Mouse (Mus musculus) left cerebral cortex, postnatal 25 days (tissue): ENCODE results near the gene Mrpl42. TPM values are rescaled to one million over a fixed set of nuclear protein-coding genes. Genes with fewer than 3 reads are reported as not detected.

Source experiments
- DNase-seq, 2 experiments: peaks; one replicate each; pipeline ENCODE4 v3.0.0; 2022; ENCODE audit warnings: low spot score in 2 of 2, mixed read lengths in 1 of 2
- intact Hi-C: fragments of 180-260 bp; cut with DNase I; formaldehyde crosslinking; loops from one replicate; pipeline ENCODE4 v1.15.1; 2025
- total RNA-seq, 2 experiments: library from RNA; stranded (reverse); gene quantifications; 2 replicates each; pipeline ENCODE4 v1.2.3; 2021

The Mrpl42 gene
- total RNA-seq, 2 experiments from 2014 or later = 67.1 to 72.1 TPM

DNA sequence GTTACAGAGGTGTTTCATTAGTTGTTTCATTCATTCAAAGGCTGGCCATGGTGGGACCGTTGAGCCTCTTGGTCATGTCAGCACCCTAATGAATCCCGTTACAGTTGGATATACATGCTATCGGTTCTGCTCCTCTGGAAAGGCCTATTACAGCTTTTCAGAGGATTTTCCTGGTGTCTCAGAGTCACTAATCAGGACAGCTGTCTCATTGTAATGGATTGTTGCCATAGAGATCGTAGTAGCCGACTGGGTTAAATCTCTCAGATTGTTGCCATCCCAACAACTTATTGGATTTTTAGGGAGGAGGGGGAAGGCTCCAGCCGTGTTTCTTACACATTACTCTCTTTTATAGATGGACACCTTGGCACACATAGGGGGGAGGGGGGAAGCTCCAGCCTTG lies 37.2 kb downstream of the Mrpl42 start:
- no peak for DNase-seq
- intact Hi-C loops = no loop called here

DNA sequence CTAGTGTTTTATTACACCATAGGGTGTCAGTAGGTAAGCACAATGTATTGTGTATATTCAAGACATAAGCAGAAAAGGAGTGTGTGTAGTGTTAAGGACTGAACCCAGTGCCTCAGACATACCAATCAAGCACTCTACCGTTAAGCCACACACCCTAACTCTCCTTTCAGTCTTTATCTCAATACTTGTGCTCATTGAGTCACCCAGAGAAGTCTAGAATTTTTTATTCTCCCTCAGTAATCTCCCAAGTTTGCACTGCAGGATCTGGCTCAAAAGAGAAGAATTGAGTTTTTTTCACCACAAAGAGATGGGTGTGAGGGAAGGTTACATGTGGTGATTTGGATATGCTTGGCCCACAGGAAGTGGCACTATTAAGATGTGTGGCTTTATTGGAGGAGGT lies 39.5 kb downstream of the Mrpl42 start:
- intact Hi-C loops = no loop called here
- DNase-seq = no peak

DNA sequence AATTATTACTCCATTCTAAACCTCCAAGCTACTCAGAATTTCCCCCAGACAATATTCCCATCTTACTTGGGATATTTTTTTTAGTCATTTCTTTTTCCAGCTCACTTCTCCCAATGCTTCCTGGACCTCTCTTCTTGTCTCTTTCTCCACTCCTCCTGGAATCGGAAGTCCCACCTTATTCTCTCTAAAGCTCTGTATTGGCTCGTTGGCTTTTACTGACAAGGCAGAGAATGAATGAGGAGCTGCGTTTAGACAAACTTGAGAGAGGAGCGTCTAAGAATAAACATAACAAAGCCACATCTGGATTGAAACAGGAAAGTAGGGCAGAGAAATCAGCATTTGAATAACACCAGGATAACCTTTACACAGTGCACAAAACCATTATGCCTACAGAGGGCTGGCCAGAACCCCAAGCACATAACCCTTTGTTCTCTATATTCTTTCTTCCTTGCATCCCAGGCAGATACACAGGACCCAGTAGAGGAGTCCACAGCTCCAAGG lies 40.6 kb downstream of the Mrpl42 start:
- intact Hi-C loops = no loop called here
- DNase-seq = no peak

DNA sequence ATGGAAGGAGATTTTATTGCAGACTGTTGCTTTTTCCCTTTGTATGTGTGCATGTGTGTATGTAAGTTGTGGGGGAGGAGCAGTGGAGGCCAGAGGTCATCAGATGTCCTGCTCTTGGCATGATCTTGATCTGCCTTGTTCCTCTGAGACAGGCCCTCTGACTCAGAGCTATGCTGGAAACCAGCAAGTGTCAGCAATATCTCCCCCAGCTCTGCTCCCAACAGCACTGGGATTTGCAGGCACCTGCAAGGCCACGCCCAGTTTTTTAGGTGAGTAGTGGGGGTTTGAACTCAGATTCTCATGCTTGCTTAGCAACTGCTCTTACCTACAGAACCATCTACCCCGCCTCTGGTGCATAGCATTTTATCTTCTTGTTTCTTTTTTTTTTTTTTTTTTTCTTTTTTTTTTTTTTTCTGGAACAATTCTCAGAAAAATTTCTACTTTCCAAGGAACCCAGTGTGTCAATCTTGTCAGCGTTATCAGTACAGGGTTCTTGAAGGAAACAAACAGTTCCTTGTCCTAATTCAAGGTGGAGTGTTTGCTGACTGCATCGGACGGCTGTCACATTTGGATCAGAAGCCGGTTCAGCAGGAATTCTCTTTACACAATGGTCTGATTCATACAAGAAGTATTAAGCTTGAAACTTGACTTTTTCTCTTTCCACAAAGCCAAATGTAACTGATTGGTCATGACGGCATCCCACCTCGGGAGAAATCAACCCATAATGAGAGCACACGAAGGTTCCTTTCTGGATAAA lies 43.5 kb downstream of the Mrpl42 start:
- intact Hi-C loops = no loop called here
- DNase-seq = no peak

DNA sequence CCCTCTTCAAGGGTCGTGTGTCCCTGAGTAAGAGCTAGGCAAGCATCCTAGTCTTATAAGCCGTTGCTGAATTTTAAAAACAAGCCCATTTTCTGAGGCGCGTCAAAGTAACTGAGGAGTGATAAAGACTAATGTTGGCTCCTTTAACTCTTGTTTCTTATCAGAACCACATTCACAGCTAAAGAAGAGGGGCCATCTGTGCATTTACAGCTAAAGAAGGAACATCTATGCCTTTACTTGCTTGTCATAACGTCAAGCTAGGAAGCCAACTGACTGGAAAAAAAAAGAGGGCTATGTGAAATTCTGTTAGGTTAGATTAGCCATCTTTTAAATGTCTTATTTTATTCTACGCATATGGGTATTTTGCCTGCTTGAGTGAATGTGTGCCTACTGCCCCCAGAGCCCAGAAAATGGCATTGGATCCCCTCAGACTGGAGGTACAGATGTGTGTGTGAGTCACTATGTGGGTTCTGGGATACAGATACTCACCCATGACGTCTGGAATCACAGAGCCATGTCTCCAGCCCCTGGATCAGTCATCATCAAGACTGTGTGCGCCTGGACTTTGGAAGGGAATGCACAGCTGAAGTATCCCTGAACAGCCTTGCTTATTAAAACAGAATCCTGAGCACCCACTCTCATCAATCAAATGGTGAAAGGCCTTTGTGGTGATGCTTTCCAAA lies 44.2 kb downstream of the Mrpl42 start:
- peak in 1 of 2 experiments; percentile 24 for DNase-seq
- intact Hi-C loops = no loop called here

DNA sequence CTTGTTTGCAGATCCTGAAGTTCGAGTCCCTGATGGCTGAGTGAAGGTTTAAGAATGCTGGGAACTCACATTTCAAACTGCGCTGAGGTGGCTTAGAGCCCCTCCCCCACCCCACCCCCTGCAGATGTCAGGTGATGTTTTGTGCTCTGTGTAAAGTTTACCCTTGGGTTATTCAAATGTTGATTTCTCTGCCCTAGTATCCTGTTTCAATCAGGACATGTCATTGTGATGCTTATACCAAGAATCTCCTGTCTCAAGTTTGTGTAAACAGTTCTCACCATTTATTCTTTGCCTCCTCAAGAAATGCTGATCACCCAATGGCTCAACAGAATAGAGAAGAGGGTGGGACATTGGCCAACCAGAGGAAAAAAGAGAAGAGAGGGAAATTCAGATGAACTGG lies 45.6 kb downstream of the Mrpl42 start:
- intact Hi-C loops = no loop called here

DNA sequence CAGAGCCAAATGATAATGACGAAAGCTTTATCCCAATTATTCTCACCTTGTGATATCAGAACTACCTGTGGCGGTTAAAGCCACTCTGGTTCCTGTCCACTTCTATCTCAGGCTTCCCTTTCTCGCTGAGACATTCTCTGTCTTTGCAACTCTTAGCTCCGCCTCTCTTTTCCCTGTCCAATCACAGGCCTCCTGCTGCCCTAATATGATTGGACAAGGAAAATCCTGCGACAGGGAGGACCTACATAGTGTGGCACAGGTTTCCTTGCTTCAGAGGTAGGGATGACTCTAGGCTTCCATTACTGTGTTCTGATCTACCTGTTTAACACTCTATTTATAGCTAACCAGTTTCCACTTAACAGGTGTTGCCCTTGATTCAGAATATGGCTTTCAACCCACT lies 48.5 kb downstream of the Mrpl42 start:
- no peak for DNase-seq
- intact Hi-C loops = no loop called here

More for the DNA sequence above, 45.6 kb downstream of the Mrpl42 start:
- no peak for DNase-seq

DNA sequence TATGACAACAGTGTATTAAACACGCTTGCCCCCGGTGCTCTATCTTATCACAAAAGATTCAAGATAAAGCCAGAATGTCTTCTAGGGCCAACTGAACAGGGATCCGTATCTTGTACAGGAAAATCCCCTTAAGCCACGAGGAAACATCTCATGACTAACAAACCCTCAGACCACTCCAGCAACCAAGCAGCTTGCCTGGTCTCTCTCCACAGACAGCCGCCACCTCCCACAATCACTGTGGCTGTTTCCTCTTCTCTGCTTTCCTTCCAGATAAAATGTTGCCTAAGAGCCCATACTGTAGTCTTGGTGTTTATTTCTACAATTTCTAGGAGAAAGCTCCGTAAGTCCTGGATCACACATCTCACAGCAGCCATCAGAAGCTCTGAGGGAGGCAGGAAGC lies 52.7 kb downstream of the Mrpl42 start:
- DNase-seq = no peak
- intact Hi-C loops = no loop called here

DNA sequence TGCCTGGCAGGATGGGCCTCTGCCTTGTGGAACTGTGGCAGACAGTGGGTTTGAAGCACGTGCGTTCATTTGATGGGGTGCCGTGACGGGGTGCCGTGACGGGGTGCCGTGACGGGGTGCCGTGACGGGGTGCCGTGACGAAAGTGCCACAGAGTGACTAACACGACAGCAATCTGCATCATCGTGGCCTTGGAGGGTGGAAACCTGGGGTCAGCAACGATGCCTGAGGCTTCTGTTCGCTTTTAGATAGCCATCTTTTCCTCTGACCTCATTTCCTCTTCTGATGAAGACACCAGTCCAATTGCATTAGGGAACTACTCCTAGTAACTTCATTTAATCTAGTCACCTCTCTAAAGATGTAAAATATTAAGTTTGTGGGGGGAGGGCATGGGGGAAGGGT lies 53.8 kb downstream of the Mrpl42 start:
- intact Hi-C loops = no loop called here
- DNase-seq = no peak

DNA sequence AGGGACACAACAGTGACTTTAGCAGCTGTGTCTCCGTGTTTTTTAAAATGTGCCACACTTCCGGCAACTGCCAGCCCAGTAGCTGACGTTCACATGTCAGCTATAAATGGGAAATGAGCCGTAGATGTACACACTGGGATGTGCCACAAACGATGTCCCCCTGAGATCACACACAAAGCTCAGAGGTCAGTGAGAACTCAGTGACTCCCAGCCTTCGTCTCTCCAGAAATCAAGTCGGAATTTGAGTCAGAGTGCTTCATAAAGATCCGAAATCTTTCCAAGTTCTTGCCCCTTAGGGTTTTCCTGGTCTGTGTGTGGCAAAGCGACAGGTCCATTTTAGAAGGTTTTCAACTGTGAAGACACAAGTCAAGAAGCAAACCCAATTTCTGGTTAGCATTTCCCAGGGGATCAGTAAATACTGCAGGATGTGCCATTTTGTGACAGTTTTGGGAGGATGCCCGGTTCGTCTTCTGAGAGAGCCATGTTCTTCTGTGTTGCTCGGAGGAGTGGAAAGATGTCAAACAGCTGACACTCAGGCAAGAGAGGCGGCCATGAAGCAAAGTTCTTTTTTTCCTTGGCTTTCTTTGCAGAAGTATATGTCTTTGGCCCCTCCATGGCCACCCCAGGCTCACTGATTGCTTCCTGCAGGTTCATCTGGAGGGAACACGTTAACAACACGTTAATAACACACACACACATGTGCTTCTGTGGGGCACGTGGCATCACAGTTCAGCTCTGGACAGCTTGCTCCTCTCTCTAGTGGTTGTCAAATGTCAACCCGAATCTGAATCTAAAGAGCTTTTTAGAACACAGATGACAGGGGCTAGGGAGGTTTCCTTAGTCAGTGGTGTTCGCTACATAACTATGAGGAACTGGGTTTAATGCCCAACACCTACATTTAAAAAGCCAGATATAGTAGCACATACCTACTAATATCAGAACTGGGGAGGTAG lies 56.4 kb downstream of the Mrpl42 start:
- intact Hi-C loops = no loop called here

DNA sequence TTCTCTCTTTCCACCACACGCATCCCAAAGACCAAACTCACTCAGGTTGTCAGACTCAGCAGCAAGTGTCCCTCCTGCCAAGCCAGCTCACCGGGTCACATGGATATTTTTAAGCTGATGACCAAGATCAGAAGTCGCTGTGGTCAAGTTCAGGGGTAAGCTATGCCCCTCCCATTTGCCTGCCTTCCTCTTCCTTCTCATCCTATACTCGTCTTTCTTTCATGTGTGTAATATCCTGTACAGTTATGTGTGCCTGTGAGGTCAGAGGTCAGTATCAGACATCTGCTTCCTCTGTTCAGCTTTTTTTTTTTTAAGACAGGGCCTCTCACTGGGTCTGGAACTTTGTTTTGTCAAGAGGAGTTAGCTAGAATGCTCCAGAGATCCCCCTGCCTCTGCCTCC lies 59.4 kb downstream of the Mrpl42 start:
- intact Hi-C loops = no loop called here
- no peak for DNase-seq

More for the DNA sequence above, 56.4 kb downstream of the Mrpl42 start:
- no peak for DNase-seq

DNA sequence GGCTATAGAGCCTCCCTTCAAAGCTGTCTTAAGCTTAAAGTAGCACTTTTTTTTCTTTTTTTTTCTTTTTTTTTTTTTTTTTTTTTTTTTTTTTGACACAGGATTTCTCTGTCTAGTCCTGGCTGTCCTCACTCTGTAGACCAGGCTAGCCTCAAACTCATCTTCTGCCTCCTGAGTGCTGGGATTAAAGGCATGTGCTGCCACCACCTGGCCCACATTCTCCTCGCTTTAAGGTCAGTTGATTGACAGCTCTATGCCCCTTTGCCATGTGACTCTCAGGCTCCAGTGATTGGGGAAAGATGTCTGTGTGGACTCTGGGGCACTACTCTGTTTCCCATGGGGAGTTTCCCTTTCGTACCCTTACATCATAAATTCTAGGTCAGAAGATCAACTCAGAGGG lies 61.2 kb downstream of the Mrpl42 start:
- no peak for DNase-seq
- intact Hi-C loops = no loop called here

DNA sequence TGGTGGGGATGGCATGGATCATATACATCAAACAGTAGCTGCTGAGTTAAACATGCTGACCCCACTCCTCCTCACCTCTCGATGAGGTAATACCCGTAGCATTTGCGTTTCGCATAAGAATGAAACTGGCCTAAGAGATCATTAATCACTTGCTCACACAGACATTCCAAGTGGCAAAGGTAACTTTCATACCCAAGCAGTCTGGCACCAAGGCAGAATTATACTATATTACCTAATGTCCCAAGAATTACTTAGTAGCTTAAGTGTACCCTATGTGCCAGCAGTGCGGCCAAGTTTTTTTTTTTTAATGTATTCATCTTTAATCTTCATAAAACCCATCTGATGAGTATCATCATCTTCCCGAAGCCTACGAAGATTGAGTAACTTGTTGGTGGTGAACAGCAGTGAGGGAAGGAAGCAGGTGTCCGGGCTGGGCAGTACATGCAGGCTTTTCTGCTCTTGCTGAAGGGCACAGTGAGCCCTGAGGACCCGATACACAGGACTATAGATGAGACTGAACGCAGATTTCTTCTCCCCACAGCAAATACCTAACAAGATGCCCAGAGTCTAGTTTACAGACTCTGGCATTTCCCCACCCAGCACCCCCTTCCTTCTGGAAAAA lies 61.9 kb downstream of the Mrpl42 start:
- no peak for DNase-seq
- intact Hi-C loops = no loop called here

DNA sequence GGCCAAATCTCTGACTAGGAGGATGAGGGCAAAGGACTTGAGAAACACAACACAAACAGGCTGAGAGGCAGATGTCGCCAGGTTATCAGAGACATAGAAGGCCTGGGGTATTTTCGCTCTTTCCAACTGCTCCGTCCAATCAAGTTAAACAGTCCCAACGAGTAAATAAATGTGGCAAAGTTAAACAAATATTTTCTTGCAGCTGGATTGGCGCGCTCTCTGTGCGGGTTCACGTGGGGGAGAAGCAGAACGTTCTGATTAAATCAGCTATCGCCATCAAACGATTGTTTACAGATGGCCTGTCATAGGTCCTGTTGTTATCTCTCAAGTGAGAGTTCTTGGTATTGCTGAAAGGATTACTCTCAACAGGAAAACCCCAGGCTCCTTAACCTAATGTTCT lies 62.8 kb downstream of the Mrpl42 start:
- intact Hi-C loops = no loop called here
- DNase-seq = no peak

Other genes starting within 250 kb of the Mrpl42 start
- 1 to 10 TPM; 4.1 to 5.7 TPM for gene Cradd, start 177.8 kb downstream of the Mrpl42 start, total RNA-seq
- gene Socs2, start 84.8 kb downstream of the Mrpl42 start, total RNA-seq = 10 to 100 TPM; 24.3 to 29.9 TPM
- gene Ube2n, start 13.2 kb upstream of the Mrpl42 start, total RNA-seq = 100 to 1,000 TPM; 184 to 202 TPM
- gene Nudt4, start 62.2 kb upstream of the Mrpl42 start, total RNA-seq = 100 to 1,000 TPM; 146 to 170 TPM
- not detected for gene Anapc15-ps, start 171.5 kb upstream of the Mrpl42 start, total RNA-seq